Mouse (Mus musculus): Measurements from ENCODE around the gene Ddx27.

The Ddx27 gene

DNA sequence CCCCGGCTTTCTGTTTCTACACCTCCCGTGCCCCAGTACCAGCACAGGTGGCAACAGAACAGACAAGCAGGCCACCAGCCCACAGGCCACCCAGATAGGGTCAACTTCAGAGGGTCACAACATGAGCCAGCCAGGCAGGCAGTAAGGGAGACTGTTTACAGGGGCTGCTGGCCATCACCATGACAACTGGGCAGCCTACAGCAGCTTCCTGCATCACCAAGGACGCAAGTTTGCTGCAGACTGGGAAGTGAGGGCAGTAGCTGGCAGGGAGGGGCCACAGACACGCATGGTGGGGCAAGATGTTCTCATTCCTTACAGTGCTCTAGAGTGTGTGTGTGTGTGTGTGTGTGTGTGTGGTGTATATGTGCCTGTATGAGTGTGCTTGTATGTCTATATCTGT lies 66.6 kb downstream of the Ddx27 start:
- DNase-seq (ENCODE audit: low spot score): no peak

All from testis, postnatal 14 days (tissue).